Mouse (Mus musculus): ENCODE results near the gene Krt25. TPM values are rescaled to one million over a fixed set of nuclear protein-coding genes. Genes with fewer than 3 reads are reported as not detected.

Gene Krt25
- polyA plus RNA-seq, 1 experiment, result not detected

DNA sequence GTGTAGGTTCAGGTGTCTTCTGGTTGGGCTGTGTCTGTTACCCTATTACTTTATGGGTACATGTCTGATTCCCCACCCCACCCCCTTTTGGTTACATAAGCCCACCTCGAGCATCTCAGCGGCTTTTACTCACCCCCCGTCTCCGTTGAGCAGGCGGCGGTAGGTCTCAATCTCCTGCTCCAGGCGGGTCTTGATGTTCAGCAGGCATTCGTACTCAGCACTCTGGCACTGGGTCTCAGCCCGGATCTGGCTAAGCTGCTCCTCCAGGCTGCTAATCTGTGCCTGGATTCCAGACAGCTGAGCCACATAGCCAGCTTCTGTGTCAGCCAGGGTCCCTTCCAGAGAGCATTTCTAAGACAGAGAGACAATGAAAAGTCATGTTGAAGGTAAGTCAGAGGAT lies 41.6 kb downstream of the Krt25 start:
- no peak overlapping the region for H3K27ac ChIP-seq (ENCODE audit: control insufficient read depth, insufficient read depth, low read depth, low read length)
- H3K27me3 ChIP-seq (ENCODE audit: control insufficient read depth, insufficient read depth, low read length), result no peaks in the 10 kb centered on the region
- no peak overlapping the region for H3K4me3 ChIP-seq (ENCODE audit: control insufficient read depth, low read depth, low read length)
- H3K36me3 ChIP-seq (ENCODE audit: control insufficient read depth, insufficient read depth, low read length), result no peaks in the 10 kb centered on the region
- TF ChIP-seq POLR2A (IDR thresholded peaks at IDR 0.05; ENCODE audit: control insufficient read depth, low read depth, low read length) (no peak), CTCF (IDR thresholded peaks at IDR 0.05; ENCODE audit: control insufficient read depth, insufficient read depth, insufficient replicate concordance, low read depth, low read length) (no peak)
- no peaks in the 10 kb centered on the region for H3K4me1 ChIP-seq (ENCODE audit: control insufficient read depth, insufficient read depth, low read length)

GRCm38 (mm10) chr11:99279986-99280385 lies 42.8 kb downstream of the Krt25 start:
- H3K36me3 ChIP-seq (ENCODE audit: control insufficient read depth, insufficient read depth, low read length), result no peaks in the 10 kb centered on the region
- H3K4me1 ChIP-seq (ENCODE audit: control insufficient read depth, insufficient read depth, low read length), result no peaks in the 10 kb centered on the region
- no peaks in the 10 kb centered on the region for H3K27me3 ChIP-seq (ENCODE audit: control insufficient read depth, insufficient read depth, low read length)
- no peak overlapping the region for H3K27ac ChIP-seq (ENCODE audit: control insufficient read depth, insufficient read depth, low read depth, low read length)
- H3K4me3 ChIP-seq (ENCODE audit: control insufficient read depth, low read depth, low read length), result no peak overlapping the region
- TF ChIP-seq POLR2A (IDR thresholded peaks at IDR 0.05; ENCODE audit: control insufficient read depth, low read depth, low read length) (no peak), CTCF (IDR thresholded peaks at IDR 0.05; ENCODE audit: control insufficient read depth, insufficient read depth, insufficient replicate concordance, low read depth, low read length) (no peak)

DNA sequence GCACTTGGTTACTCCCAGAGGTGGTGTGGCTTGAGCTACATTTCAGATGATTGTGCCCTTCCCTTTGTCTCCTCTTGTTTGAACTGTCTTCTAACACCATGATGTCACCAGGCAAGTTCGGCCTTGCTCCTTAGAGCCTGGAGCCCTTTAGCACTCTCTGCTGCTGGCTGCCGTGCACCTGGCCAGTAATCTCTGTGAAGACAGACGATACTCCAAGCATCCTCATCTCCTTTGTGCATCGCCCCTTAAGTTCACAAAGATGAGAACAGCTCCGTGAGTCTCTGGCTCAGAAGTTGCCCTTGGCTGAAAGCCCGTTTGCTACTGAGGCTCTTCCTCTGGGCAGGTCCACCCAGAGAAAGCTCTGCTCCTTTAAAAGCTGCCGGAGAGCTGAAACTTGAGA lies 46.0 kb downstream of the Krt25 start:
- Histone ChIP-seq H3K27me3 (ENCODE audit: control insufficient read depth, insufficient read depth, low read length) (no peaks in the 10 kb centered on the region), H3K36me3 (ENCODE audit: control insufficient read depth, insufficient read depth, low read length) (no peaks in the 10 kb centered on the region), H3K4me1 (ENCODE audit: control insufficient read depth, insufficient read depth, low read length) (no peaks in the 10 kb centered on the region), H3K4me3 (ENCODE audit: control insufficient read depth, low read depth, low read length) (no peak overlapping the region), H3K27ac (ENCODE audit: control insufficient read depth, insufficient read depth, low read depth, low read length) (no peak overlapping the region)
- TF ChIP-seq CTCF (IDR thresholded peaks at IDR 0.05; ENCODE audit: control insufficient read depth, insufficient read depth, insufficient replicate concordance, low read depth, low read length), result no peak
- no peak for TF ChIP-seq POLR2A (IDR thresholded peaks at IDR 0.05; ENCODE audit: control insufficient read depth, low read depth, low read length)

- no peaks in the 10 kb centered on the region for H3K36me3 ChIP-seq (ENCODE audit: control insufficient read depth, insufficient read depth, low read length)
- TF ChIP-seq CTCF (IDR thresholded peaks at IDR 0.05; ENCODE audit: control insufficient read depth, insufficient read depth, insufficient replicate concordance, low read depth, low read length) (no peak), POLR2A (IDR thresholded peaks at IDR 0.05; ENCODE audit: control insufficient read depth, low read depth, low read length) (no peak)
- no peak overlapping the region for H3K4me3 ChIP-seq (ENCODE audit: control insufficient read depth, low read depth, low read length)
- H3K27ac ChIP-seq (ENCODE audit: control insufficient read depth, insufficient read depth, low read depth, low read length), result no peak overlapping the region
- H3K27me3 ChIP-seq (ENCODE audit: control insufficient read depth, insufficient read depth, low read length), result no peaks in the 10 kb centered on the region
- no peaks in the 10 kb centered on the region for H3K4me1 ChIP-seq (ENCODE audit: control insufficient read depth, insufficient read depth, low read length)
Observed at GRCm38 (mm10) chr11:99275624-99276023, 47.1 kb downstream of the Krt25 start.

- TF ChIP-seq CTCF (IDR thresholded peaks at IDR 0.05; ENCODE audit: control insufficient read depth, insufficient read depth, insufficient replicate concordance, low read depth, low read length) (no peak), POLR2A (IDR thresholded peaks at IDR 0.05; ENCODE audit: control insufficient read depth, low read depth, low read length) (no peak)
- H3K27ac ChIP-seq (ENCODE audit: control insufficient read depth, insufficient read depth, low read depth, low read length), result no peak overlapping the region
- no peaks in the 10 kb centered on the region for H3K4me1 ChIP-seq (ENCODE audit: control insufficient read depth, insufficient read depth, low read length)
- H3K36me3 ChIP-seq (ENCODE audit: control insufficient read depth, insufficient read depth, low read length), result no peaks in the 10 kb centered on the region
- no peaks in the 10 kb centered on the region for H3K27me3 ChIP-seq (ENCODE audit: control insufficient read depth, insufficient read depth, low read length)
- H3K4me3 ChIP-seq (ENCODE audit: control insufficient read depth, low read depth, low read length), result no peak overlapping the region
Observed at GRCm38 (mm10) chr11:99272721-99273120, 50.0 kb downstream of the Krt25 start.

DNA sequence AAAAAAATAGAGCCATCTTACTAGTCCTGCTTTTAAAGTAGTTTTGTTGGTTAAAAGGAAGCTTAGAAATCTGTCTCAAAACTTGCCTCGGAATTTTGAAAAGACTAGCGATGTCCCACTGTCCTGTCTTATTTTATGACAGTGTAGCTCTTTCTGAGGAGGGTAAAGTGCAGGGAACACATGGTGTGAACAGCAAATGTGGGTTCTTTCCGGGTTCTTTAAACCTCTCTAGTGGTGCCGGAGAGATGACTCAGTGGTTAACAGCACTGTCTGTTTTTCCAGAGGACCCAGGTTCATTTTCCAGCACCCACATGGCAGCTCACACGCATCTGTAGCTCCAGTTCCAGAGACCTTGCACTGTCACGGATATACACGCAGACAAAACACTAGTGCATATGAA lies 53.6 kb downstream of the Krt25 start:
- Histone ChIP-seq H3K4me3 (ENCODE audit: control insufficient read depth, low read depth, low read length) (no peak overlapping the region), H3K4me1 (ENCODE audit: control insufficient read depth, insufficient read depth, low read length) (no peaks in the 10 kb centered on the region), H3K27ac (ENCODE audit: control insufficient read depth, insufficient read depth, low read depth, low read length) (no peak overlapping the region), H3K36me3 (ENCODE audit: control insufficient read depth, insufficient read depth, low read length) (no peaks in the 10 kb centered on the region), H3K27me3 (ENCODE audit: control insufficient read depth, insufficient read depth, low read length) (no peaks in the 10 kb centered on the region)
- no peak for TF ChIP-seq POLR2A (IDR thresholded peaks at IDR 0.05; ENCODE audit: control insufficient read depth, low read depth, low read length)

- TF ChIP-seq CTCF (IDR thresholded peaks at IDR 0.05; ENCODE audit: control insufficient read depth, insufficient read depth, insufficient replicate concordance, low read depth, low read length), result no peak
- no peak for TF ChIP-seq POLR2A (IDR thresholded peaks at IDR 0.05; ENCODE audit: control insufficient read depth, low read depth, low read length)
- Histone ChIP-seq H3K4me1 (ENCODE audit: control insufficient read depth, insufficient read depth, low read length) (no peaks in the 10 kb centered on the region), H3K27me3 (ENCODE audit: control insufficient read depth, insufficient read depth, low read length) (no peaks in the 10 kb centered on the region), H3K27ac (ENCODE audit: control insufficient read depth, insufficient read depth, low read depth, low read length) (no peak overlapping the region), H3K4me3 (ENCODE audit: control insufficient read depth, low read depth, low read length) (no peak overlapping the region), H3K36me3 (ENCODE audit: control insufficient read depth, insufficient read depth, low read length) (no peaks in the 10 kb centered on the region)
Observed at GRCm38 (mm10) chr11:99265796-99266195, 57.0 kb downstream of the Krt25 start.

Other genes starting within 250 kb of the Krt25 start
- gene Tns4, start 233.6 kb downstream of the Krt25 start, polyA plus RNA-seq (2012; rRNA removed), result 2.0 and 3.3 TPM in 2 replicates
- gene Ccr7, start 167.9 kb downstream of the Krt25 start, polyA plus RNA-seq (2012; rRNA removed), result 0.76 and 2.0 TPM in 2 replicates
- gene Smarce1, start 91.9 kb downstream of the Krt25 start, polyA plus RNA-seq (2012; rRNA removed), result 18.5 and 18.8 TPM in 2 replicates
- 0.12 TPM in 1 of 2 replicates, not detected in the other for gene Krt222, start 78.9 kb downstream of the Krt25 start, polyA plus RNA-seq (2012; rRNA removed)
- gene Krt24, start 37.7 kb downstream of the Krt25 start, polyA plus RNA-seq (2012; rRNA removed), result 0.15 TPM in 1 of 2 replicates, not detected in the other
- gene Krt26, start 15.0 kb upstream of the Krt25 start, polyA plus RNA-seq (2012; rRNA removed), result 0.05 and 0.12 TPM in 2 replicates
- gene Krt27, start 28.2 kb upstream of the Krt25 start, polyA plus RNA-seq (2012; rRNA removed), result not detected in 2 replicates
- 0.11 and 0.25 TPM in 2 replicates for gene Krt28, start 52.0 kb upstream of the Krt25 start, polyA plus RNA-seq (2012; rRNA removed)
- 1.8 TPM in 2 replicates for gene Krt10, start 66.4 kb upstream of the Krt25 start, polyA plus RNA-seq (2012; rRNA removed)
- 0.07 TPM in 1 of 2 replicates, not detected in the other for gene Krt12, start 99.3 kb upstream of the Krt25 start, polyA plus RNA-seq (2012; rRNA removed)
- gene Krt20, start 115.2 kb upstream of the Krt25 start, polyA plus RNA-seq (2012; rRNA removed), result 0.06 and 0.14 TPM in 2 replicates
- 0.24 and 0.53 TPM in 2 replicates for gene Krt23, start 170.2 kb upstream of the Krt25 start, polyA plus RNA-seq (2012; rRNA removed)
- 0.22 and 0.26 TPM in 2 replicates for gene Krt39, start 198.4 kb upstream of the Krt25 start, polyA plus RNA-seq (2012; rRNA removed)
- gene Krt40, start 220.2 kb upstream of the Krt25 start, polyA plus RNA-seq (2012; rRNA removed), result not detected in 2 replicates
- gene Krtap3-3, start 227.9 kb upstream of the Krt25 start, polyA plus RNA-seq (2012; rRNA removed), result not detected in 2 replicates
- not detected in 2 replicates for gene Krtap3-2, start 233.9 kb upstream of the Krt25 start, polyA plus RNA-seq (2012; rRNA removed)
- gene Gm11939, start 236.5 kb upstream of the Krt25 start, polyA plus RNA-seq (2012; rRNA removed), result not detected in 2 replicates
- gene Krtap3-1, start 243.7 kb upstream of the Krt25 start, polyA plus RNA-seq (2012; rRNA removed), result 0.48 TPM in 1 of 2 replicates, not detected in the other

Measured in testis, adult 2 months (tissue).